Mouse (Mus musculus): ENCODE data around the gene Iqsec1. TPM values are rescaled to one million over a fixed set of nuclear protein-coding genes. Genes with fewer than 3 reads are reported as not detected.

The Iqsec1 gene
- total and polyA plus RNA-seq, 3 experiments = 2.0 to 48.2 (median 39.2) TPM

DNA sequence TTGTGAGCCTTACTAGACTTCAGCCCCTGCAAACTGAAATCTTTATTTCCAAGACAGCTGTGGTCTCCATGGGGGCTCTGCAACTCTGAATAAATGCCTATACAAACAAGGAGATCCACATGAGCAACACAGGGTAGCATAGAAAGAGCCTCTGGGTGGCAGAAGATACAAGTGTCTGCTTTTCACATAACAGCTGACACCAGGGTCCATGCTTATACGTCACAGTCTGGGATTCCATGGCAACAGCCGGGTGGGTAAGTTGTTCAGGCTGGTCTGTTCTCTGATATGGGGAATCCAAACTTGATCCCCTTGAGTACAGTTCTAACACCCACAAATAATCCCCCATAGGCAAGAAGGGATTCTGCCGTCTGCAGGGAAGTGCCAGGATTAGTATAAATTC is 108.1 kb downstream of the Iqsec1 start:
- Histone ChIP-seq H3K4me1 (ENCODE audit: insufficient read depth, low read depth, low read length) (no peaks in the 10 kb centered on the region), H3K4me3 (ENCODE audit: low read depth, low read length) (no peak overlapping the region), H3K27me3 (ENCODE audit: insufficient read depth, low read length) (0 out of 2 replicates have a peak, but pooled peaks cover 2% of the 10 kb centered on the region), H3K36me3 (replicated peaks) (no peaks in the 10 kb centered on the region), H3K9me3 (replicated peaks) (no peaks in the 10 kb centered on the region)
- DNase-seq (ENCODE audit: low spot score) = no peak
- TF ChIP-seq TAL1 (conservative IDR thresholded peaks at IDR 0.05; ENCODE audit: low read depth, low read length) (no peak), CTCF (IDR thresholded peaks at IDR 0.05; ENCODE audit: low read depth, low read length) (no peak), POLR2AphosphoS5 (IDR thresholded peaks at IDR 0.05; ENCODE audit: insufficient replicate concordance, low read depth, low read length) (no peak), GATA2 (IDR thresholded peaks at IDR 0.05; ENCODE audit: borderline replicate concordance, low read depth, low read length) (no peak), GATA1 (IDR thresholded peaks at IDR 0.05; ENCODE audit: borderline replicate concordance, low read length) (no peak)
- ATAC-seq (ENCODE audit: extremely low read depth, insufficient number of reproducible peaks, low FRiP score, poor library complexity, severe bottlenecking) = no peak

DNA sequence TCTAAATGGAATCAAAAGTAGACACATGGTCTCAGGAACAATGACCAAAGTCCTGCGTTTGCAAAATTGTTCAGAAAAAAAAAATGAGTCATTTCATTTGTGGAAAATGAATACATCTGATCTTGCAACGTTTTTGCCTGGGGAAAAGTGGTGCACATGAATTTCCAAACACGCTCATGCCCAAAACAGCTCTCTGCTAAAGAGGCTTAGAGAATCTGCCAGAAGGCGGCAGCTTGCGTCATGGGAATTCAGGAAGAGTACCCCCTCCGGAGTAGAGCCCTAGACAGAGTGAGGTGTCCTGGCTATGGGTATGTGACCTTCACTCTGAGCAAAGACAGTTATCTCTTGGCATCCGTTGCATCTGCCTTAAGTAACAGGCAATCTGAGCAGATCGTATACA is 116.9 kb downstream of the Iqsec1 start:
- TF ChIP-seq TAL1 (conservative IDR thresholded peaks at IDR 0.05; ENCODE audit: low read depth, low read length) (no peak), GATA2 (IDR thresholded peaks at IDR 0.05; ENCODE audit: borderline replicate concordance, low read depth, low read length) (no peak), CTCF (IDR thresholded peaks at IDR 0.05; ENCODE audit: low read depth, low read length) (no peak)
- DNase-seq (ENCODE audit: low spot score) (no peak), ATAC-seq (ENCODE audit: extremely low read depth, insufficient number of reproducible peaks, low FRiP score, poor library complexity, severe bottlenecking) (no peak)
- Histone ChIP-seq H3K4me3 (ENCODE audit: low read depth, low read length) (no peak overlapping the region), H3K27me3 (ENCODE audit: insufficient read depth, low read length) (peaks cover 2% of the 10 kb centered on the region; the same call in 1 of the 2 replicates), H3K9me3 (replicated peaks) (no peaks in the 10 kb centered on the region), H3K4me1 (ENCODE audit: insufficient read depth, low read depth, low read length) (no peaks in the 10 kb centered on the region), H3K36me3 (replicated peaks) (no peaks in the 10 kb centered on the region)

DNA sequence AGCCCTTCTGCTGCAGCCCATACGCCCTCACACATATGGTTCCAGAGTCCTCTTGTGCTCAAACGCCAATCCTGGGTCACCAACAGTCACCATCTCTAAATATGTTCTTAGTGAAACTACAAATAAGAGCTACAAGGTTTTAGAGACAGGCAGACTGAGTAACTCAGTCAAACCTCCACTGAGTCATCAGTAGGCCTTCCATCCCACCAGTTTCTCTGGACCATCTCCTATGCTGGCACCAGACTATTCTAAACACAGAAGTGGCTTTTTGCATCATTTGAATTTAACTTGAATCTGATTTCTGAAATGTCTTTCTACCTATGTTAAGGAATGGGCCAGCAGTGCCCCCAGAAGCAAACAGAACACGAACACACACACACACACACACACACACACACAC is 120.5 kb downstream of the Iqsec1 start:
- no peak overlapping the region for H3K4me3 ChIP-seq (ENCODE audit: low read depth, low read length)
- ATAC-seq (ENCODE audit: extremely low read depth, insufficient number of reproducible peaks, low FRiP score, poor library complexity, severe bottlenecking) (no peak), DNase-seq (ENCODE audit: low spot score) (no peak)
- TF ChIP-seq TAL1 (conservative IDR thresholded peaks at IDR 0.05; ENCODE audit: low read depth, low read length) (no peak), GATA1 (IDR thresholded peaks at IDR 0.05; ENCODE audit: borderline replicate concordance, low read length) (no peak), GATA2 (IDR thresholded peaks at IDR 0.05; ENCODE audit: borderline replicate concordance, low read depth, low read length) (no peak), CTCF (IDR thresholded peaks at IDR 0.05; ENCODE audit: low read depth, low read length) (no peak), POLR2AphosphoS5 (IDR thresholded peaks at IDR 0.05; ENCODE audit: insufficient replicate concordance, low read depth, low read length) (no peak)
- H3K4me1 ChIP-seq (ENCODE audit: insufficient read depth, low read depth, low read length) = no peaks in the 10 kb centered on the region
- H3K36me3 ChIP-seq (replicated peaks) = no peaks in the 10 kb centered on the region
- peaks cover 2% of the 10 kb centered on the region; the same call in 1 of the 2 replicates for H3K27me3 ChIP-seq (ENCODE audit: insufficient read depth, low read length)
- no peaks in the 10 kb centered on the region for H3K9me3 ChIP-seq (replicated peaks)

DNA sequence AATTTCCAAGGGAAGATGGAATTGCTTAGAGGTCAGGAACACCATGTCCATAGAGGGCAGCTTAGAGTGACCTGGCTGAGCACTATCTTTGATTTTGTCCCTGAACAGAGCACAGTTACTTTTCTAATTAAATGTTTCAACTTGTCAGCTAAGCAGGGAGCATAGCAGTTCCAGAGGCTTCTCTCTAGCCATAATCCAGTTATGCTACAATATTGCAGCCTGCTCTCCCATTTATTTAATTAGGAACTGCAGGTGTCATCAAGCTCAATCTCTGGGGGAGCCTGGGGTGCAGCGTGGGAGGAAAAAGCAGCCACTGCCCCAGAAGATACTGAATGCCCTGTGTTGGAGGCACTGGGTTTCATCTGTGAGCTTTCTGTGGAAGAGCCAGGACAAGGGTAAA is 127.1 kb downstream of the Iqsec1 start:
- H3K4me3 ChIP-seq (ENCODE audit: low read depth, low read length) = no peak overlapping the region
- ATAC-seq (ENCODE audit: extremely low read depth, insufficient number of reproducible peaks, low FRiP score, poor library complexity, severe bottlenecking) (no peak), DNase-seq (ENCODE audit: low spot score) (no peak)
- no peaks in the 10 kb centered on the region for H3K9me3 ChIP-seq (replicated peaks)
- no peak for TF ChIP-seq GATA1 (IDR thresholded peaks at IDR 0.05; ENCODE audit: borderline replicate concordance, low read length)
- H3K27me3 ChIP-seq (ENCODE audit: insufficient read depth, low read length) = no peaks in the 10 kb centered on the region; the same call in 1 of the 2 replicates
- no peaks in the 10 kb centered on the region for H3K4me1 ChIP-seq (ENCODE audit: insufficient read depth, low read depth, low read length)
- no peaks in the 10 kb centered on the region for H3K36me3 ChIP-seq (replicated peaks)

DNA sequence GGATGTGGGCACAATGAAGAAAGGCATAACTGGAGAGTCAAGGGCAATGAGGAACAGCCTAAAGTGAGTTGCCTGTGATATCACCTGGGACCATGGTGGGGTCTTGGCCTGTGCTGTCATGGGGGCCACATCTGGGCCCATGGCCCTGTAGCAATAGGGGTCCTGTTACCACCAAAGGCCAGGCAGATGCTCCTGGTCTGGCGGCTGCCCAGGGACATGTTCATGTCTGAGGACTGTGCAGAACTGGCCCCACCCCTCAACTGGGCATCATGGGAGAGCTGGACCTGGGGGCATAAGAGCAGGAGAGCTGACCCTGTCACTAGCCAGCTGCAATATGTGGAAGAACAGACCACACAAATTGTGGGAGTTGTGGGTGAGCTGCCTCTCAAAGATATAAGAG is 130.6 kb downstream of the Iqsec1 start:
- no peaks in the 10 kb centered on the region for H3K27me3 ChIP-seq (ENCODE audit: insufficient read depth, low read length)
- TF ChIP-seq POLR2AphosphoS5 (IDR thresholded peaks at IDR 0.05; ENCODE audit: insufficient replicate concordance, low read depth, low read length) = no peak
- no peak for TF ChIP-seq GATA1 (IDR thresholded peaks at IDR 0.05; ENCODE audit: borderline replicate concordance, low read length)
- no peak for TF ChIP-seq CTCF (IDR thresholded peaks at IDR 0.05; ENCODE audit: low read depth, low read length)
- no peak for TF ChIP-seq TAL1 (conservative IDR thresholded peaks at IDR 0.05; ENCODE audit: low read depth, low read length)
- no peak for TF ChIP-seq GATA2 (IDR thresholded peaks at IDR 0.05; ENCODE audit: borderline replicate concordance, low read depth, low read length)
- no peak overlapping the region for H3K4me3 ChIP-seq (ENCODE audit: low read depth, low read length)

DNA sequence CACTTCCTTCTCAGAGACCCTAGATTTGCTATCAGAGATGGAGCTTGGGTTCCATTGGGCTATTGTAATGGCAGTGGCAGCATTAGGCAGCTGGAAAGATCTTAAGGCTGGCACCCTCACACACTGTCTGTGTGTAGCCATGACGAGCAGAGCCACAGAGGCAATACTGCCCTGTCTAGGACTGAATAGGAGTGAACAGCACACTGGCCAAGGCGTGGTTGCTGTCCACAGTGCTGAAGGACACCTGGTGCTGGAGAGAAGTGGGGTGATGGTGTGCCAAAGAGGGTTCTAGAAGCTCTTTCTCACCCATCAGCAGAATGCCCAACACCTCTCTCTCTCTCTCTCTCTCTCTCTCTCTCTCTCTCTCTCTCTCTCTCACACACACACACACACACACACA is 136.1 kb downstream of the Iqsec1 start:
- no peak for TF ChIP-seq GATA1 (IDR thresholded peaks at IDR 0.05; ENCODE audit: borderline replicate concordance, low read length)
- no peak for TF ChIP-seq TAL1 (conservative IDR thresholded peaks at IDR 0.05; ENCODE audit: low read depth, low read length)
- no peak for TF ChIP-seq GATA2 (IDR thresholded peaks at IDR 0.05; ENCODE audit: borderline replicate concordance, low read depth, low read length)
- no peak for TF ChIP-seq CTCF (IDR thresholded peaks at IDR 0.05; ENCODE audit: low read depth, low read length)
- no peak for TF ChIP-seq POLR2AphosphoS5 (IDR thresholded peaks at IDR 0.05; ENCODE audit: insufficient replicate concordance, low read depth, low read length)
- no peak overlapping the region for H3K4me3 ChIP-seq (ENCODE audit: low read depth, low read length)
- H3K36me3 ChIP-seq (replicated peaks) = no peaks in the 10 kb centered on the region
- H3K27me3 ChIP-seq (ENCODE audit: insufficient read depth, low read length) = no peaks in the 10 kb centered on the region
- no peaks in the 10 kb centered on the region for H3K4me1 ChIP-seq (ENCODE audit: insufficient read depth, low read depth, low read length)
- ATAC-seq (ENCODE audit: extremely low read depth, insufficient number of reproducible peaks, low FRiP score, poor library complexity, severe bottlenecking) (no peak), DNase-seq (ENCODE audit: low spot score) (peak; percentile 7)
- no peaks in the 10 kb centered on the region for H3K9me3 ChIP-seq (replicated peaks)

More for the DNA sequence above, 130.6 kb downstream of the Iqsec1 start:
- Histone ChIP-seq H3K36me3 (replicated peaks) (no peaks in the 10 kb centered on the region), H3K9me3 (replicated peaks) (no peaks in the 10 kb centered on the region), H3K4me1 (ENCODE audit: insufficient read depth, low read depth, low read length) (no peaks in the 10 kb centered on the region)
- DNase-seq (ENCODE audit: low spot score) = no peak
- ATAC-seq (ENCODE audit: extremely low read depth, insufficient number of reproducible peaks, low FRiP score, poor library complexity, severe bottlenecking) = no peak

DNA sequence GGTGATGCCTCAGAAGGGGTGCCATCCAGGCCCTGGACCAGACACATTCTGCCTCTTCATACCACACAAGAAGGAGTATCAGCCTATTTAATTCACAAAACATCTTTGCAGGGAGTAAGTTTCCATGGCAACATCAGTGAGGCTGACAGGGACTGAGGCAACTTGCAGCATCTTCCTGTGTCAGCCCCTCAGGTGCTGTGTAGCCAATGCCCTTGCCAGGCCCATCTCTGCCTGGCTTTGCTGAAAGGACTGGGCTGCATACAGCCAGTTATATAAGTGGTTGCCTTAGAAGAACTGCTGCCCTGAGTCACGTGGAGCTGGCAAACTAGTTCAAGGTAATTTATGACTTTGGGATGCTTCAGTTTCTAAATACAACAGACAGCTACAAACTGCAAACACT is 140.4 kb downstream of the Iqsec1 start:
- Histone ChIP-seq H3K4me3 (ENCODE audit: low read depth, low read length) (no peak overlapping the region), H3K4me1 (ENCODE audit: insufficient read depth, low read depth, low read length) (no peaks in the 10 kb centered on the region), H3K9me3 (replicated peaks) (no peaks in the 10 kb centered on the region), H3K36me3 (replicated peaks) (no peaks in the 10 kb centered on the region), H3K27me3 (ENCODE audit: insufficient read depth, low read length) (no peaks in the 10 kb centered on the region)
- ATAC-seq (ENCODE audit: extremely low read depth, insufficient number of reproducible peaks, low FRiP score, poor library complexity, severe bottlenecking) = no peak
- DNase-seq (ENCODE audit: low spot score) = no peak
- no peak for TF ChIP-seq GATA1 (IDR thresholded peaks at IDR 0.05; ENCODE audit: borderline replicate concordance, low read length)
- no peak for TF ChIP-seq CTCF (IDR thresholded peaks at IDR 0.05; ENCODE audit: low read depth, low read length)
- TF ChIP-seq GATA2 (IDR thresholded peaks at IDR 0.05; ENCODE audit: borderline replicate concordance, low read depth, low read length) = no peak
- TF ChIP-seq TAL1 (conservative IDR thresholded peaks at IDR 0.05; ENCODE audit: low read depth, low read length) = no peak
- TF ChIP-seq POLR2AphosphoS5 (IDR thresholded peaks at IDR 0.05; ENCODE audit: insufficient replicate concordance, low read depth, low read length) = no peak
